27 mouse cellular contexts compared by ENCODE assay signal in genomic region chr11:42386486-42386885, GRCm38 (mm10). TPM values are rescaled to one million over a fixed set of nuclear protein-coding genes. Genes with fewer than 3 reads are reported as not detected.
DNase-seq lines count a peak whose midpoint lies in the region; ATAC-seq and TF ChIP-seq lines count a peak whose summit lies in the region.
"Had no signal": no experiment of that assay in that cellular context is flagged by ENCODE, and none has a peak within 500 bp of the region (broad histone marks: within the 10 kb centered on the region; RNA-seq: fewer than 3 reads in every experiment).

No protein-coding gene starts in this region.

- no peak overlapping the region for H3K9ac ChIP-seq in lung, embryonic 14.5 days
- no peak overlapping the region for H3K9ac ChIP-seq in embryonic facial prominence, embryonic 14.5 days (ENCODE audit: low read depth, low read length)
- H3K9ac ChIP-seq in midbrain, postnatal 0 days (replicated peaks; ENCODE audit: low read length, poor library complexity, severe bottlenecking) = no peak overlapping the region
- H3K9ac ChIP-seq: embryonic facial prominence, embryonic 12.5 days; forebrain, embryonic 12.5 days; forebrain, embryonic 15.5 days; heart, embryonic 13.5 days; hindbrain, embryonic 12.5 days; hindbrain, embryonic 15.5 days had no signal

- H3K36me3 ChIP-seq in lung, embryonic 14.5 days (ENCODE audit: insufficient read depth) = no peaks in the 10 kb centered on the region
- H3K36me3 ChIP-seq in embryonic facial prominence, embryonic 14.5 days (ENCODE audit: control insufficient read depth, insufficient read depth, low read length) = no peaks in the 10 kb centered on the region
- no peaks in the 10 kb centered on the region for H3K36me3 ChIP-seq in limb, embryonic 10.5 days
- H3K36me3 ChIP-seq in midbrain, postnatal 0 days (ENCODE audit: insufficient read depth, low read length) = no peaks in the 10 kb centered on the region
- H3K36me3 ChIP-seq: embryonic facial prominence, embryonic 12.5 days; forebrain, embryonic 12.5 days; forebrain, embryonic 15.5 days; heart, embryonic 10.5 days; heart, embryonic 13.5 days; hindbrain, embryonic 12.5 days; hindbrain, embryonic 15.5 days had no signal

- no peak overlapping the region for H3K4me2 ChIP-seq in lung, embryonic 14.5 days
- no peak overlapping the region for H3K4me2 ChIP-seq in embryonic facial prominence, embryonic 14.5 days (ENCODE audit: low read depth, low read length)
- H3K4me2 ChIP-seq in midbrain, postnatal 0 days (ENCODE audit: low read depth, low read length, poor library complexity, severe bottlenecking) = no peak overlapping the region
- H3K4me2 ChIP-seq: embryonic facial prominence, embryonic 12.5 days; forebrain, embryonic 12.5 days; forebrain, embryonic 15.5 days; heart, embryonic 13.5 days; hindbrain, embryonic 12.5 days; hindbrain, embryonic 15.5 days had no signal

- no peaks in the 10 kb centered on the region for H3K4me1 ChIP-seq in lung, embryonic 14.5 days (ENCODE audit: insufficient read depth)
- H3K4me1 ChIP-seq in embryonic facial prominence, embryonic 14.5 days (ENCODE audit: control insufficient read depth, insufficient read depth, low read length) = no peaks in the 10 kb centered on the region
- H3K4me1 ChIP-seq in limb, embryonic 10.5 days = no peaks in the 10 kb centered on the region
- no peaks in the 10 kb centered on the region for H3K4me1 ChIP-seq in midbrain, postnatal 0 days (ENCODE audit: insufficient read depth, low read length)
- H3K4me1 ChIP-seq: embryonic facial prominence, embryonic 12.5 days; forebrain, embryonic 12.5 days; forebrain, embryonic 15.5 days; heart, embryonic 10.5 days; hindbrain, embryonic 12.5 days; hindbrain, embryonic 15.5 days had no signal

- H3K27me3 ChIP-seq in lung, embryonic 14.5 days (ENCODE audit: insufficient read depth, low read length) = no peaks in the 10 kb centered on the region
- no peaks in the 10 kb centered on the region for H3K27me3 ChIP-seq in embryonic facial prominence, embryonic 14.5 days (replicated peaks; ENCODE audit: control insufficient read depth, insufficient read depth, low read length)
- no peaks in the 10 kb centered on the region for H3K27me3 ChIP-seq in limb, embryonic 10.5 days (ENCODE audit: low read depth, poor library complexity, severe bottlenecking)
- H3K27me3 ChIP-seq in midbrain, postnatal 0 days (ENCODE audit: insufficient read depth, low read length) = no peaks in the 10 kb centered on the region
- H3K27me3 ChIP-seq: embryonic facial prominence, embryonic 12.5 days; forebrain, embryonic 12.5 days; forebrain, embryonic 15.5 days; heart, embryonic 13.5 days; hindbrain, embryonic 12.5 days; hindbrain, embryonic 15.5 days had no signal

- H3K9me3 ChIP-seq in lung, embryonic 14.5 days (ENCODE audit: low read depth, low read length) = no peaks in the 10 kb centered on the region
- H3K9me3 ChIP-seq in embryonic facial prominence, embryonic 14.5 days (ENCODE audit: control insufficient read depth, low read length) = no peaks in the 10 kb centered on the region
- no peaks in the 10 kb centered on the region for H3K9me3 ChIP-seq in limb, embryonic 10.5 days (replicated peaks)
- no peaks in the 10 kb centered on the region for H3K9me3 ChIP-seq in midbrain, postnatal 0 days (ENCODE audit: low read length)
- H3K9me3 ChIP-seq: embryonic facial prominence, embryonic 12.5 days; forebrain, embryonic 12.5 days; forebrain, embryonic 15.5 days; heart, embryonic 10.5 days; heart, embryonic 13.5 days; hindbrain, embryonic 12.5 days; hindbrain, embryonic 15.5 days had no signal

- 46% methylated on average over 4 of the region's 4 CpGs for WGBS in lung, embryonic 14.5 days
- 67% methylated on average over 4 of the region's 4 CpGs for WGBS in embryonic facial prominence, embryonic 14.5 days
- WGBS in limb, embryonic 10.5 days = 82% methylated on average over 4 of the region's 4 CpGs
- 82% methylated on average over 4 of the region's 4 CpGs for WGBS in midbrain, postnatal 0 days

- H3K4me3 ChIP-seq in lung, embryonic 14.5 days (ENCODE audit: low read depth, low read length) = no peak overlapping the region
- H3K4me3 ChIP-seq in embryonic facial prominence, embryonic 14.5 days (ENCODE audit: low read depth, low read length) = no peak overlapping the region
- no peak overlapping the region for H3K4me3 ChIP-seq in limb, embryonic 10.5 days
- no peak overlapping the region for H3K4me3 ChIP-seq in midbrain, postnatal 0 days (ENCODE audit: low read depth, low read length)
- H3K4me3 ChIP-seq: embryonic facial prominence, embryonic 12.5 days; erythroblast, embryonic 14.5 days; forebrain, embryonic 12.5 days; forebrain, embryonic 15.5 days; heart, adult 2 months; heart, embryonic 10.5 days; heart, embryonic 13.5 days; hindbrain, embryonic 12.5 days; hindbrain, embryonic 15.5 days had no signal

- intact Hi-C loops in heart, postnatal 36 days (cut with DNase I) = no loop called here

- ATAC-seq in lung, embryonic 14.5 days (ENCODE audit: insufficient read depth) = no peak
- peak; percentile 50; the same call in 1 of the 2 replicates for ATAC-seq in embryonic facial prominence, embryonic 14.5 days (ENCODE audit: low read depth)
- no peak for ATAC-seq in midbrain, postnatal 0 days (ENCODE audit: low FRiP score)
- ATAC-seq: activated CD4-positive, CD25-positive, alpha-beta regulatory T cell, adult 4 months; forebrain, embryonic 15.5 days had no signal

- H3K27ac ChIP-seq in lung, embryonic 14.5 days (ENCODE audit: low read depth) = no peak overlapping the region
- H3K27ac ChIP-seq in embryonic facial prominence, embryonic 14.5 days (replicated peaks; ENCODE audit: low read depth, low read length) = no peak overlapping the region
- H3K27ac ChIP-seq in limb, embryonic 10.5 days = no peak overlapping the region
- H3K27ac ChIP-seq in midbrain, postnatal 0 days (ENCODE audit: low read depth, low read length) = no peak overlapping the region
- H3K27ac ChIP-seq: embryonic facial prominence, embryonic 12.5 days; forebrain, embryonic 12.5 days; forebrain, embryonic 15.5 days; heart, adult 2 months; heart, embryonic 10.5 days; heart, embryonic 13.5 days; hindbrain, embryonic 12.5 days; hindbrain, embryonic 15.5 days had no signal

- no peak for TF ChIP-seq CTCF in lung, embryonic 14.5 days (IDR thresholded peaks at IDR 0.05; ENCODE audit: low read depth)
- TF ChIP-seq CTCF in midbrain, postnatal 0 days (IDR thresholded peaks at IDR 0.05) = no peak

- peak; percentile 1 for DNase-seq in lung, embryonic 14.5 days
- DNase-seq in lung, postnatal 14 days = no peak
- peak; percentile 53 for DNase-seq in embryonic facial prominence, embryonic 14.5 days (ENCODE audit: low spot score)
- peak; percentile 31 for DNase-seq in limb, embryonic 10.5 days (ENCODE audit: low spot score)
- no peak for DNase-seq in midbrain, postnatal 0 days (ENCODE audit: low spot score)
- no peak for DNase-seq in heart, postnatal 36 days
- DNase-seq: adrenal gland, adult 8-10 months; adrenal gland, postnatal 25 days; cerebellum, adult 18-20 months; cerebellum, adult 9-10 months; cerebellum, postnatal 14 days; embryo, embryonic 11 days; gastrocnemius, postnatal 10 days; gastrocnemius, postnatal 36 days; heart, adult 2 months; heart, postnatal 14 days had no signal

RNA-seq across cellular contexts. Expression of gene Gabrb2, which starts 33.1 kb away (rescaled TPM):
- polyA plus RNA-seq in lung, embryonic 14.5 days (2014; fragmentation: Nextera tagmentation; extraction: Ambion mirVana) = 1.2 and 1.3 TPM in 2 replicates
- 1.6 TPM in 2 replicates for polyA plus RNA-seq in embryonic facial prominence, embryonic 14.5 days (2014; fragmentation: Nextera tagmentation; extraction: Ambion mirVana)
- 0.31 and 0.45 TPM in 2 replicates for polyA plus RNA-seq in limb, embryonic 10.5 days (2016; fragmentation: Nextera tagmentation; extraction: Ambion mirVana)
- total RNA-seq in midbrain, postnatal 0 days (2014; rRNA removed) = 114 and 136 TPM in 2 replicates
- 35.7 and 36.9 TPM in 2 replicates for polyA plus RNA-seq in midbrain, postnatal 0 days (2015; fragmentation: Nextera tagmentation; extraction: Ambion mirVana)
- total RNA-seq in heart, postnatal 36 days (2021) = 1 to 10 TPM in 1 of 2 experiments, under 1 TPM in 1; 0.61 to 2.2 TPM
- total RNA-seq: granulocyte monocyte progenitor cell, adult 5-6 weeks; hematopoietic stem cell, adult 5-6 weeks had no signal
- polyA plus RNA-seq: erythroblast, embryonic 14.5 days; heart, adult 2 months had no signal

Comparison
In these comparisons a context has a peak if more than half of its experiments do, and no peak if none do; other contexts are left out.
1. DNase-seq: peak in lung, embryonic 14.5 days (single experiment), embryonic facial prominence, embryonic 14.5 days (single experiment) and limb, embryonic 10.5 days (single experiment); none in lung, postnatal 14 days (single experiment), midbrain, postnatal 0 days (single experiment) and heart, postnatal 36 days (0 of 2).
2. RNA of gene Gabrb2, which starts 33.1 kb away (polyA plus RNA-seq): 35.7 to 36.9 TPM in midbrain, postnatal 0 days; 1.6 TPM in embryonic facial prominence, embryonic 14.5 days, 1.2 to 1.3 TPM in lung, embryonic 14.5 days and 0.31 to 0.45 TPM in limb, embryonic 10.5 days; every median in the first group is over 10 times any median in the second.